Mouse (Mus musculus): ENCODE measurements around the gene Prss50. TPM values are rescaled to one million over a fixed set of nuclear protein-coding genes. Genes with fewer than 3 reads are reported as not detected.

The Prss50 gene
- total and polyA plus RNA-seq, 2 experiments = not detected

GRCm38 (mm10) chr9:110899451-110900008, 41.8 kb downstream of the Prss50 start:
- H3K4me1 ChIP-seq (ENCODE audit: control insufficient read depth, insufficient read depth, low read length) = no peaks in the 10 kb centered on the region
- no peak overlapping the region for H3K9ac ChIP-seq (ENCODE audit: low read depth, low read length)
- no peaks in the 10 kb centered on the region for H3K79me2 ChIP-seq (ENCODE audit: control insufficient read depth, insufficient read depth, low read length)
- H3K4me3 ChIP-seq (ENCODE audit: insufficient read depth, low read depth, low read length) = no peak overlapping the region
- 84% methylated on average over 10 of the region's 10 CpGs for WGBS
- DNase-seq (ENCODE audit: extremely low read depth, low read depth, low spot score) = no peak
- TF ChIP-seq POLR2A (IDR thresholded peaks at IDR 0.05; ENCODE audit: extremely low read depth, insufficient read depth, low read length) = no peak
- TF ChIP-seq CTCF (IDR thresholded peaks at IDR 0.05; ENCODE audit: low read depth, low read length) = no peak
- H3K27me3 ChIP-seq (ENCODE audit: control insufficient read depth, insufficient read depth, low read length) = no peaks in the 10 kb centered on the region
- peaks cover 6% of the 10 kb centered on the region; the same call in 1 of the 2 replicates for H3K36me3 ChIP-seq (ENCODE audit: control insufficient read depth, insufficient read depth, low read length)
- no peak overlapping the region for H3K27ac ChIP-seq (replicated peaks; ENCODE audit: insufficient read depth, low read depth, low read length)

- Histone ChIP-seq H3K4me3 (ENCODE audit: insufficient read depth, low read depth, low read length) (no peak overlapping the region), H3K27ac (replicated peaks; ENCODE audit: insufficient read depth, low read depth, low read length) (no peak overlapping the region), H3K36me3 (ENCODE audit: control insufficient read depth, insufficient read depth, low read length) (peaks cover 4% of the 10 kb centered on the region; the same call in 1 of the 2 replicates), H3K27me3 (ENCODE audit: control insufficient read depth, insufficient read depth, low read length) (no peaks in the 10 kb centered on the region), H3K9ac (ENCODE audit: low read depth, low read length) (no peak overlapping the region), H3K79me2 (ENCODE audit: control insufficient read depth, insufficient read depth, low read length) (no peaks in the 10 kb centered on the region), H3K4me1 (ENCODE audit: control insufficient read depth, insufficient read depth, low read length) (no peaks in the 10 kb centered on the region)
- DNase-seq (ENCODE audit: extremely low read depth, low read depth, low spot score) = no peak
- WGBS = 81% methylated on average over 6 of the region's 6 CpGs
- TF ChIP-seq CTCF (IDR thresholded peaks at IDR 0.05; ENCODE audit: low read depth, low read length) (no peak), POLR2A (IDR thresholded peaks at IDR 0.05; ENCODE audit: extremely low read depth, insufficient read depth, low read length) (no peak)
Observed at GRCm38 (mm10) chr9:110901204-110901603, 43.4 kb downstream of the Prss50 start.

GRCm38 (mm10) chr9:110902271-110902670, 44.5 kb downstream of the Prss50 start:
- Histone ChIP-seq H3K79me2 (ENCODE audit: control insufficient read depth, insufficient read depth, low read length) (no peaks in the 10 kb centered on the region), H3K27ac (replicated peaks; ENCODE audit: insufficient read depth, low read depth, low read length) (no peak overlapping the region), H3K36me3 (ENCODE audit: control insufficient read depth, insufficient read depth, low read length) (no peaks in the 10 kb centered on the region; the same call in 1 of the 2 replicates), H3K27me3 (ENCODE audit: control insufficient read depth, insufficient read depth, low read length) (no peaks in the 10 kb centered on the region), H3K4me1 (ENCODE audit: control insufficient read depth, insufficient read depth, low read length) (no peaks in the 10 kb centered on the region), H3K9ac (ENCODE audit: low read depth, low read length) (no peak overlapping the region), H3K4me3 (ENCODE audit: insufficient read depth, low read depth, low read length) (no peak overlapping the region)
- TF ChIP-seq CTCF (IDR thresholded peaks at IDR 0.05; ENCODE audit: low read depth, low read length) (no peak), POLR2A (IDR thresholded peaks at IDR 0.05; ENCODE audit: extremely low read depth, insufficient read depth, low read length) (no peak)
- DNase-seq (ENCODE audit: extremely low read depth, low read depth, low spot score) = no peak
- 80% methylated on average over 4 of the region's 4 CpGs for WGBS

GRCm38 (mm10) chr9:110907201-110907837, 49.6 kb downstream of the Prss50 start:
- no peak overlapping the region for H3K27ac ChIP-seq (replicated peaks; ENCODE audit: insufficient read depth, low read depth, low read length)
- no peaks in the 10 kb centered on the region for H3K27me3 ChIP-seq (ENCODE audit: control insufficient read depth, insufficient read depth, low read length)
- 94% methylated on average over 11 of the region's 11 CpGs for WGBS
- no peak overlapping the region for H3K9ac ChIP-seq (ENCODE audit: low read depth, low read length)
- H3K4me3 ChIP-seq (ENCODE audit: insufficient read depth, low read depth, low read length) = no peak overlapping the region
- no peaks in the 10 kb centered on the region for H3K79me2 ChIP-seq (ENCODE audit: control insufficient read depth, insufficient read depth, low read length)
- DNase-seq (ENCODE audit: extremely low read depth, low read depth, low spot score) = no peak
- no peaks in the 10 kb centered on the region for H3K36me3 ChIP-seq (ENCODE audit: control insufficient read depth, insufficient read depth, low read length)
- H3K4me1 ChIP-seq (ENCODE audit: control insufficient read depth, insufficient read depth, low read length) = no peaks in the 10 kb centered on the region
- TF ChIP-seq CTCF (IDR thresholded peaks at IDR 0.05; ENCODE audit: low read depth, low read length) = no peak
- no peak for TF ChIP-seq POLR2A (IDR thresholded peaks at IDR 0.05; ENCODE audit: extremely low read depth, insufficient read depth, low read length)

GRCm38 (mm10) chr9:110907838-110908630, 50.3 kb downstream of the Prss50 start:
- Histone ChIP-seq H3K27me3 (ENCODE audit: control insufficient read depth, insufficient read depth, low read length) (no peaks in the 10 kb centered on the region), H3K79me2 (ENCODE audit: control insufficient read depth, insufficient read depth, low read length) (no peaks in the 10 kb centered on the region), H3K27ac (replicated peaks; ENCODE audit: insufficient read depth, low read depth, low read length) (no peak overlapping the region), H3K4me3 (ENCODE audit: insufficient read depth, low read depth, low read length) (no peak overlapping the region), H3K4me1 (ENCODE audit: control insufficient read depth, insufficient read depth, low read length) (no peaks in the 10 kb centered on the region), H3K36me3 (ENCODE audit: control insufficient read depth, insufficient read depth, low read length) (no peaks in the 10 kb centered on the region), H3K9ac (ENCODE audit: low read depth, low read length) (no peak overlapping the region)
- WGBS = 78% methylated on average over 4 of the region's 4 CpGs
- no peak for DNase-seq (ENCODE audit: extremely low read depth, low read depth, low spot score)
- TF ChIP-seq POLR2A (IDR thresholded peaks at IDR 0.05; ENCODE audit: extremely low read depth, insufficient read depth, low read length) (no peak), CTCF (IDR thresholded peaks at IDR 0.05; ENCODE audit: low read depth, low read length) (no peak)
